Mouse (Mus musculus) bone marrow macrophage, adult 2 months (primary cell): Measurements from ENCODE around the gene Ntn3.

Experiments used
- CTCF ChIP-seq: IDR thresholded peaks from 2 replicates; pipeline ENCODE4 v1.5.1; 2012; ENCODE audit warnings: low read depth, mild to moderate bottlenecking, low read length, moderate library complexity
- POLR2A ChIP-seq: IDR thresholded peaks from 2 replicates; pipeline ENCODE4 v1.6.1; 2012; ENCODE audit warnings: mild to moderate bottlenecking, low read depth, low read length, borderline replicate concordance

- no peak for TF ChIP-seq CTCF
- no peak for TF ChIP-seq POLR2A
Measured at GRCm38 (mm10) chr17:24197032-24197824, 12.1 kb downstream of the Ntn3 start.
